Mouse (Mus musculus): ENCODE data around the gene Klk1b11.
"Not testable (repeated sequence)": the region's sequence is repeated elsewhere in the genome, so short reads cannot be mapped to it uniquely, and the experiment has no call there.

The Klk1b11 gene

DNA sequence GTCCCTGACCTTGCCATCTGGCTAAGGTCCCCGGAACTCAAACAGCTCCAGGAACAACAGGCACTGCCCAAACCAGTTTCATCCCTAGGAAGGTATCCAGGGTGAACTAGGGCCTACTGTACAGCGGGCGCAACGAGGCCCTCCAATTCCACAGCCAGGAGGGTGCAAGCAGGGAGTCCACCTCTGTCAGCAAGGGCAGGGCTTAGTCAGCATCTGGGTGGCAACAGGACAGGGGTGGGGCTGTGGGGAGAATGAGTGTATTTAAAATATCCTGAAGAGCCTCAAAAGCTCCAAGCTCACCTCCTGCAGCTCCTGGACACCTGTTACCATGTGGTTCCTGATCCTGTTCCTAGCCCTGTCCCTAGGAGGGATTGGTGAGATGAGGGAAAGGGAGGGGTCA is at the start of gene Klk1b11:
TSS of gene Klk1b11 (plus strand) at position 301 of the 400 bp plus-strand sequence.
- not testable (repeated sequence) for DNase-seq (ENCODE audit: low spot score)

DNA sequence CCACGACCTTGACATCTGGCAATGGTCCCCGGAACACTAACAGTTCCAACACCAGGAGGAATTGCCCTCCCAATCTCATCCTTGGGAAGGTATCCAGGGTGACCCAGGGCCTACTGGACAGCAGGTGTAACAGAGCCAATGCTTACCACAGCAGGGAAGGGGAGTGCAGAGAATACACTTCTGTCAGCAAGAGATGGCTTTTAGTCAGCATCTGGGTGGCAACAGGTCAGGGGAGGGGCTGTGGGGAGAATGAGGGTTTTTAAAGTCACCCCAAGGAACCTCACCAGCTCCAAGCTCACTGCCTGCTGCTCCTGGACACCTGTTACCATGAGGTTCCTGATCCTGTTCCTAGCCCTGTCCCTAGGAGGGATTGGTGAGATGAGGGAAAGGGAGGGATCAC is 45.3 kb upstream of the Klk1b11 start, which contains the start of gene Klk1b8:
TSS of gene Klk1b8 (plus strand) at position 301 of the 400 bp plus-strand sequence.
- no peak for DNase-seq (ENCODE audit: low spot score)

DNA sequence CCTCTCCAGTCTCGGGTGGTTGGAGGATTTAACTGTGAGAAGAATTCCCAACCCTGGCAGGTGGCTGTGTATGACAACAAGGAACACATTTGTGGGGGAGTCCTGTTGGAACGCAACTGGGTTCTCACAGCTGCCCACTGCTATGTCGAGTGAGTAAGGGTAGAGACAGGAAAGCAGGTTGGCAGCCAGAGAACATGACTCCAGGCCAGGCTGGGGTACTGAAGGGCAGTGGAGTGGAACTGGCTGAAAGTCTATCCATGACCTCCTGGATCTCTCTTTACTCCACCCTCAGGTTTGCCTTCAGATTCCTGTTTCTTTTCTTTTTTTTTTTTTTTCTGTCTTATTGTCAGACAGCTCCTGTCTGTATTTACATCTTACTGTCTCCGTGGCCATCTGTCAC is 43.0 kb upstream of the Klk1b11 start:
- DNase-seq (ENCODE audit: low spot score), result no peak

DNA sequence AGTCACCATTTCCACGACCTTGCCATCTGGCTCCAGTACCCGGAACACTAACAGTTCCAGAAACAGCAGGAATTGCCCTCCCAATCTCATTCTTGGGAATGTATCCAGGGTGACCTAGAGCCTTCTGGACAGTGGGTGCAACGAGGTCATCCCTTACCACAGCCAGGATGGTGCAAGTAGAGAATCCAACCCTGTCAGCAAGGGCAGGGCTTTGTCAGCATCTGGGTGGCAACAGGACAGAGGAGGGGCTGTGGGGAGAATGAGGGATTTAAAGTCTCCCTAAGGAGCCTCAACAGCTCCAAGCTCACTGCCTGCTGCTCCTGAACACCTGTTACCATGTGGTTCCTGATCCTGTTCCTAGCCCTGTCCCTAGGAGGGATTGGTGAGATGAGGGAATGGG is 29.2 kb upstream of the Klk1b11 start, which contains the start of gene Klk1b1:
TSS of gene Klk1b1 (plus strand) at position 301 of the 400 bp plus-strand sequence.
- DNase-seq (ENCODE audit: low spot score), result no peak

DNA sequence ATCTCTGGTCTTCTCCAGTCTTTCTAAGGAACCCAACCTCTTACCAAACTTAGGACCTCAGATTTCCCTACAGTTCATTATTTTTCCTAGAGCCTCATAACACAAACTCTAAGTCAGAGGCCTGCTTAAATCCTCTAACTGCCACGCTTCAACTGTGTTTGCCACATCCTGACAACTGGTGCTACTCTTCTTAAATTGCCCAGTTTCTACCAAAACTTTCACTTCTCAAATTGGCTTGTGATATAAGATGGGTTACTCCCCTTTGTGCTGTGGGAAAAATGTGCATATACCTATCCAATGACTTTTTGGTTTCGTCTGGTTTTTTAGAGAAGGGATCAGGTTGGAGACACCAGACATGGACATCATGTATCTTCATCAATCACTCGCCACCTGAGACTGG is 28.6 kb upstream of the Klk1b11 start:
- DNase-seq (ENCODE audit: low spot score), result no peak

DNA sequence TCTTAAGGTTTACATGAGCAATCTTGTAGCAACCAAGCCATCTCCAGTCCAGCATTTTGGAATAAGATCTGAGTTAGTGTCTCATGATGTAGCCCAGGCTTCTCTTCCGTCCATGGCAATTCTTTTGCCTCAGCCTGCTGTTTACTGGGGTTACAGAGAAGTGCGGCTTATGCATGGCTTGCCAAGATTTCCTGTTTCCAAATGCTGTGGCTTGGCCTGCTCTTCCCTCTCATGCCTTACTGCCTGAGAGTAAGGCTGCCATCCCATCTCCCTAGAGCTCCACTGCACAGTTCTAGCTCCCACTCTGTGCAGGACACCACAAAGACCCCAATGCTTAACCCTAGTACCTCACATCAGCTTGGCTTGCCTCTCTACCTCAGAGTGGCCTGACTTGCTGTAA is 28.1 kb upstream of the Klk1b11 start:
- DNase-seq (ENCODE audit: low spot score), result no peak

DNA sequence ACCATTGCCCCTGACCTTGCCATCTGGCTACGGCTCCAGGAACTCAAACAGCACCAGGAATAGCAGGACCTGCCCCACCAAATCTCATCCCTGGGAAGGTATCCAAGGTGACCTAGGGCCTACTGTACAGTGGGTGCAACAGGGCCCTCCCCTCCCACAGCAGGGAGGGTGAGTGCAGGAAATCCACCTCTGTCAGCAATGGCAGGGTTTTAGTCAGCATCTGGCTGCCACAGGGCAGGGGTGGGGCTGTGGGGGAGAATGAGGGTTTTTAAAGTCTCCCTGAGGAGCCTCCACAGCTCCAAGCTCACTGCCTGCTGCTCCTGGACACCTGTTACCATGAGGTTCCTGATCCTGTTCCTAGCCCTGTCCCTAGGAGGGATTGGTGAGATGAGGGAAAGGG is 19.9 kb upstream of the Klk1b11 start, which contains the start of gene Klk1b9:
TSS of gene Klk1b9 (plus strand) at position 301 of the 400 bp plus-strand sequence.
- not testable (repeated sequence) for DNase-seq (ENCODE audit: low spot score)

DNA sequence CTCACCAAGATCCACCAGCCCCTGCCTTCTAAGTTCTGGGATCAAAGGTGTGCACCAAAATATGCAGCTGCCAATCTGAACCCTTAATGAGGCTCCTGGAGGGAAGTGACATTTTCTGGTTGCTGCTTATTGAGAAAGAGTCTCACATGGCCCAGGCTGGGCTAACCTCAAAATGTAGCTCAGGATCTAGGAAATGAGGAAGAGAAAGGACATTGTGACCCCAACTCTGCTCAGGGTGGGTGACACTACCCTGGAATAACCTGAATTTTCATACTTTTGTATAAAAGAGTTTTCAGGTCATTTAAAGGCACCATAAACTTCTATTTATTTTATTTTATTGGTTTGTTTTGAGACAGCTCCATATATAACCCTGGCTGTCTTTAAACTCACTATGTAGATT is 10.0 kb upstream of the Klk1b11 start:
- no peak for DNase-seq (ENCODE audit: low spot score)

DNA sequence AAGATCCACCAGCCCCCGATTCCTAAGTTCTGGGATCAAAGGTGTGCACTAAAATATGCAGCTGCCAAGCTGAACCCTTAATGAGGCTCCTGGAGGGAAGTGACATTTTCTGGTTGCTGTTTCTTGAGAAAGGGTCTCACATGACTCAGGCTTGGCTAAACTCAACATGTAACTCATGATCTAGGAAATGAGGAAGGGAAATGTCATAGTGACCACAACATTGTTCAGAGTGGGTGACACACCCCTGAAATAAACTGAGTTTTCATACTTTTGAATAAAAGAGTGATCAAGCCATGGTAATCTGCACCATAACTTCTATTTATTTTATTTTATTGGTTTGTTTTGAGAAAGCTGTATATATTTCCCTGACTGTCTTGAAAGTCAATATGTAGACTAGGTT is 856 bp upstream of the Klk1b11 start:
- DNase-seq (ENCODE audit: low spot score), result not testable (repeated sequence)

DNA sequence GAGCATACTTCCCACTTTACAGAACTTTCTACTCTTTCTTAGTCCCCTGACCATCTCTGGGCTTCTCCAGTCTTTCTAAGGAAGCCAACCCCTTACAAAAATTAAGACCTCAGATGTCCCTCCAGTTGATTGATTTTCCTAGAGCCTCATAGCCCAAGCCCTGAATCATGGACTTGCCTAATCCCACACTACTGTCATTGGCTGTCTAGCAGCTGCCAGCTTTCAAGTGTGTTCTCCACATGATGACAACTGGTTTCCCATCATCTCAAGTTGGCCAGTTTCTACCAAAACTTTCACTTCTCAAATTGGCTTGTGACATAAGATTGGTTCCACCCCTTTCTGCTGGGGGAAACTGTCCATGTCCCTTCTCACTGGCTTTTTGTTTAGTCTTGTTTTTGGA is 9.2 kb downstream of the Klk1b11 start:
- DNase-seq (ENCODE audit: low spot score), result no peak

DNA sequence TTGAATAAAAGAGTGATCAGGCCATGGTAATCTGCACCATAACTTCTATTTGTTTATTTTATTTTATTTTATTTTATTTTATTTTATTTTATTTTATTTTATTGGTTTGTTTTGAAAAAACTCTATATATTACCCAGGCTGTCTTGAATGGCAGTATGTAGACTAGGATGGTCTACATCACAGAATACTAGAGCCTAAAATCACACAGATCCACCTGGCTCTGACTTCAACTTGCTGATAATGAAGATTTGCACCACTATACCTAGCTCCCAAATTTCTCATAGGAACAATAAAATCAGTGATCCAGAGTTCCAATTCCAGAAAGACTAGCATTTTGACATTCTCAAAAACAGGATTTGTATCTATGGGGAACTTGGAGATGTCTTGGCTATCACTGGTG is 16.2 kb downstream of the Klk1b11 start, which contains the start of gene Klk1b26:
TSS of gene Klk1b26 (plus strand) at position 301 of the 400 bp plus-strand sequence.
- not testable (repeated sequence) for DNase-seq (ENCODE audit: low spot score)

DNA sequence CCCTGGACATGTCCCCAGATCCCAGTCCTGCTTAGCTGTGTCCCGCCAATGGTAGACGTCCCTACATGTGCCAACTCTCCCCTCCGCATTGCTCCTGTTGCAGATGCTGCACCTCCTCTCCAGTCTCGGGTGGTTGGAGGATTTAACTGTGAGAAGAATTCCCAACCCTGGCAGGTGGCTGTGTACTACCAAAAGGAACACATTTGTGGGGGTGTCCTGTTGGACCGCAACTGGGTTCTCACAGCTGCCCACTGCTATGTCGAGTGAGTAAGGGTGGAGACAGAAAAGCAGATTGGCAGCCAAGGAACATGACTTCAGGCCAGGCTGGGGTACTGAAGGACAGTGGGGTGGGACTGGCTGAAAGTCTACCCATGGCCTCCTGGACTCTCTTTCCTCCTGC is 19.0 kb downstream of the Klk1b11 start:
- not testable (repeated sequence) for DNase-seq (ENCODE audit: low spot score)

DNA sequence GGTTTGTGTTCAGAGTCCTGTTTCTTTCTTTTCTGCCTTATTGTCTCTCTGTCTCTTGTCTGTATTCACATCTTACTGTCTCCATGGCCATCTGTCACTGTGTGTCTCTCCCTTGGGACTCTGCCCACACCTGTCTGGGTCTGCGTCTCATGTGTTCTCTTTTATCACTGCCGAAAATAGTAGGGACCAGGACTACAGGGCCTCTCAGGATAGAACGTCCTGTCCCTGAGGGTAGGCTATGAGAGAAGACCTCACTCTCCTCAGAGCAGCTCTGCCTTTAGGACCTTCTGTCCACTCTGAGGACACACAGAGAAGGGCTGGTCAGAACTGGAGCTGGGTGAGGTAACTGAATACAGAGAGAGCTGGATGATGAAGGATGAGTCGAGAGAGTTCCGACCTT is 19.4 kb downstream of the Klk1b11 start:
- DNase-seq (ENCODE audit: low spot score), result no peak

All from ovary, postnatal 36 days (tissue).